Mouse (Mus musculus) hematopoietic stem cell, adult 5-6 weeks (primary cell): ENCODE results near the gene Snx15. TPM values are rescaled to one million over a fixed set of nuclear protein-coding genes. Genes with fewer than 3 reads are reported as not detected.

Experiments used
- ATAC-seq, 2 experiments: fragments of 125-278 bp in 1 of 2; replicated peaks in 1 of 2; 2 replicates each; pipeline ENCODE4 v1.8.0; 2016 to 2017; ENCODE audit warnings: inconsistent platforms in 2 of 2, mild to moderate bottlenecking in 2 of 2, moderate number of reproducible peaks in 2 of 2, low read depth in 1 of 2, moderate TSS enrichment in 1 of 2; ENCODE audit not compliant: low FRiP score in 2 of 2, poor library complexity in 2 of 2, severe bottlenecking in 2 of 2, insufficient read depth in 1 of 2, low TSS enrichment in 1 of 2
- total RNA-seq: library from RNA; stranded (forward); fragments of 172-1452, 232-1000 nt; gene quantifications from 2 replicates; pipeline ENCODE4 v1.2.3, GENCODE M21; 2017

The Snx15 gene
- total RNA-seq, 1 experiment from 2014 or later: 3.4 TPM

GRCm38 (mm10) chr19:6126789-6127580, 1.1 kb downstream of the Snx15 start:
- no peak for ATAC-seq

GRCm38 (mm10) chr19:6126289-6126688, 1.8 kb downstream of the Snx15 start:
- ATAC-seq: no peak

GRCm38 (mm10) chr19:6124898-6125297, 3.2 kb downstream of the Snx15 start:
- no peak for ATAC-seq

GRCm38 (mm10) chr19:6123330-6123729, 4.8 kb downstream of the Snx15 start:
- ATAC-seq: no peak

GRCm38 (mm10) chr19:6121761-6122160, 6.3 kb downstream of the Snx15 start:
- ATAC-seq: no peak

GRCm38 (mm10) chr19:6118677-6119185, 9.4 kb downstream of the Snx15 start:
- ATAC-seq: 0 out of 4 replicates have a peak, but pooled peaks of 1 of the 2 experiments have one; percentile 3

- peak; percentile 86 to 92 for ATAC-seq
Observed at GRCm38 (mm10) chr19:6117986-6118676, 10.0 kb downstream of the Snx15 start, which contains the start of gene Sac3d1. Sac3d1 (minus strand) TSS chr19:6118650.

GRCm38 (mm10) chr19:6117346-6117985, 10.6 kb downstream of the Snx15 start:
- ATAC-seq: no peak

GRCm38 (mm10) chr19:6116113-6116850, 11.8 kb downstream of the Snx15 start:
- no peak for ATAC-seq

- no peak for ATAC-seq
Observed at GRCm38 (mm10) chr19:6113116-6113515, 15.0 kb downstream of the Snx15 start.

- ATAC-seq: no peak
Observed at GRCm38 (mm10) chr19:6105586-6105985, 22.5 kb downstream of the Snx15 start, which contains the start of gene Naaladl1. Naaladl1 (plus strand) TSS chr19:6105782.

GRCm38 (mm10) chr19:6104476-6104875, 23.6 kb downstream of the Snx15 start:
- ATAC-seq: no peak

- no peak for ATAC-seq
Observed at GRCm38 (mm10) chr19:6102169-6102853, 25.8 kb downstream of the Snx15 start.

GRCm38 (mm10) chr19:6101186-6101585, 26.9 kb downstream of the Snx15 start:
- ATAC-seq: no peak

- no peak for ATAC-seq
Observed at GRCm38 (mm10) chr19:6097847-6098246, 30.3 kb downstream of the Snx15 start.

- no peak for ATAC-seq
Observed at GRCm38 (mm10) chr19:6094119-6094518, 34.0 kb downstream of the Snx15 start, which contains the start of gene AC131692.1. AC131692.1 (plus strand) TSS chr19:6094419.

- ATAC-seq: no peak
Observed at GRCm38 (mm10) chr19:6088841-6089240, 39.3 kb downstream of the Snx15 start.
